10 mouse cellular contexts compared by ENCODE assay signal in the genomic region with DNA sequence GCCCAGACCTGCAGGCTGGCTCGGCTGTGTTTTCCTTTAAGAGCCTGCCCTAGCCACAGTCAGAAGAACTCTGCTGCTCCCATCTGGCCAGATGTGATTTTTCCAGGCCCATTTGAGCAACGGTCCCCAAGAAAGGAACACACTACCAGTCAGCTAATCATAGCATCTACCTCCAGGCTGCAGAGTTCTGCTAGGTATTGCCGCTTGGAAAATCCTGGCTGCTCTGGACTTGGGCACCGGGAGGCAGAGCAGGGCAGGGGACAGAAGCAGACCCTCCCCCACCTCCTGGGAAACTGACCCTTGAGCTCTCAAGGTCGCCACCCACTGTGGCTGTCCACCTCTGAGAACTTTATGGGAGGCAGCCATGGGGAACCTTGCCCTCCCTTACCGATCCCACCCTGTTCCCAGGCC. TPM values are rescaled to one million over a fixed set of nuclear protein-coding genes. Genes with fewer than 3 reads are reported as not detected.
DNase-seq lines count a peak whose midpoint lies in the region; ATAC-seq and TF ChIP-seq lines count a peak whose summit lies in the region.
"Had no signal": no experiment of that assay in that cellular context is flagged by ENCODE, and none has a peak within 500 bp of the region (broad histone marks: within the 10 kb centered on the region; RNA-seq: fewer than 3 reads in every experiment).

No protein-coding gene starts in this region.

- peak; percentile 7 for TF ChIP-seq CTCF in C2C12 (IDR thresholded peaks at IDR 0.05; ENCODE audit: control insufficient read depth, insufficient read depth, insufficient read length)
- TF ChIP-seq CTCF in cerebellum, adult 2 months (IDR thresholded peaks at IDR 0.05; ENCODE audit: borderline replicate concordance, insufficient read depth, low read depth, low read length): no peak

- no peak overlapping the region for H3K4me3 ChIP-seq in C2C12 (ENCODE audit: insufficient read depth, poor library complexity, severe bottlenecking)
- no peak overlapping the region for H3K4me3 ChIP-seq in cerebellum, adult 2 months (replicated peaks; ENCODE audit: insufficient read depth, low read depth, low read length)
- H3K4me3 ChIP-seq: embryonic facial prominence, embryonic 13.5 days had no signal

- no peaks in the 10 kb centered on the region for H3K79me3 ChIP-seq in C2C12 (ENCODE audit: low read depth)

- H3ac ChIP-seq in C2C12 (ENCODE audit: control insufficient read depth, insufficient read length, low read depth): no peak overlapping the region

- no peak for ATAC-seq in CD4-positive, CD25-positive, alpha-beta regulatory T cell, adult 4 months

- peak; percentile 51 for DNase-seq in gastrocnemius, adult 18-20 months (ENCODE audit: low spot score)
- no peak for DNase-seq in gastrocnemius, postnatal 14 days
- DNase-seq in embryo, embryonic 11 days: peak; percentile 52
- DNase-seq in kidney, postnatal 10 days: peak; percentile 67
- DNase-seq in cerebellum, adult 2 months: no peak
- DNase-seq in layer of hippocampus, postnatal 36 days: no peak

- H3K27ac ChIP-seq in cerebellum, adult 2 months (ENCODE audit: insufficient read depth, low read length): no peak overlapping the region
- H3K27ac ChIP-seq: embryonic facial prominence, embryonic 13.5 days had no signal

- no peaks in the 10 kb centered on the region for H3K79me2 ChIP-seq in C2C12 (ENCODE audit: control insufficient read depth, insufficient read depth)

- no peaks in the 10 kb centered on the region for H3K4me1 ChIP-seq in cerebellum, adult 2 months (ENCODE audit: control insufficient read depth, insufficient read depth, low read length)

- WGBS in cerebellum, adult 2 months: 36% methylated on average over 6 of the region's 6 CpGs

- no peak for TF ChIP-seq POLR2A in cerebellum, adult 2 months (IDR thresholded peaks at IDR 0.05; ENCODE audit: borderline replicate concordance, insufficient read depth, low read length)

- intact Hi-C loops in gastrocnemius, postnatal 14 days (cut with DNase I; ENCODE audit: low total_unique reads): loop anchor here (10.0 kb wide), 1 partner anchor 325 kb away; no protein-coding TSS in a partner anchor

- no peaks in the 10 kb centered on the region for H3K36me3 ChIP-seq in C2C12 (ENCODE audit: control insufficient read depth, insufficient read depth)
- H3K36me3 ChIP-seq: embryonic facial prominence, embryonic 13.5 days had no signal

- peaks cover 8% of the 10 kb centered on the region for H3K27me3 ChIP-seq in C2C12 (ENCODE audit: control insufficient read depth, insufficient read depth, insufficient read length)
- H3K27me3 ChIP-seq in cerebellum, adult 2 months (ENCODE audit: control insufficient read depth, insufficient read depth, low read length): no peaks in the 10 kb centered on the region

TF ChIP-seq in C2C12, 6 proteins besides CTCF, POLR2A, EP300 and RAD21:
- TF ChIP-seq MYOG (IDR thresholded peaks at IDR 0.05; ENCODE audit: control insufficient read depth, extremely low read depth, insufficient read length): no peak
- TF ChIP-seq CEBPB (IDR thresholded peaks at IDR 0.05; ENCODE audit: low read depth): no peak
- no peak for TF ChIP-seq FOSL1 (IDR thresholded peaks at IDR 0.05; ENCODE audit: insufficient read depth, low read length, poor library complexity, severe bottlenecking)
- TF ChIP-seq MAX (IDR thresholded peaks at IDR 0.05): no peak
- no peak for TF ChIP-seq USF1 (IDR thresholded peaks at IDR 0.05; ENCODE audit: low read depth)
- TF ChIP-seq MYOD1 (IDR thresholded peaks at IDR 0.05; ENCODE audit: control insufficient read depth, insufficient read length, low read depth): no peak
TF ChIP-seq in C2C12: peak in this region for 0.

RNA-seq across cellular contexts. Expression of gene Clec18a, which starts 12.4 kb away (rescaled TPM):
- under 1 TPM; 0.38 to 0.62 TPM for total RNA-seq in gastrocnemius, adult 18-20 months (2021)
- under 1 TPM; 0.53 to 0.96 TPM for total RNA-seq in gastrocnemius, postnatal 14 days (2021)
- not detected for polyA plus RNA-seq in C2C12 (2012; fragmentation: generic; extraction: Trizol)
- polyA plus RNA-seq in CD4-positive, CD25-positive, alpha-beta regulatory T cell, adult 4 months (2017; shearing (Covaris generic)): not detected
- polyA plus RNA-seq in cerebellum, adult 2 months (2012; rRNA removed): 0.41 and 0.57 TPM in 2 replicates
- 1 to 10 TPM; 1.1 to 1.2 TPM for total RNA-seq in layer of hippocampus, postnatal 36 days (2021)
- polyA plus RNA-seq: small intestine, adult 2 months had no signal

RNA-seq across cellular contexts. Expression of gene Pdpr, which starts 14.6 kb away (rescaled TPM):
- total RNA-seq in gastrocnemius, adult 18-20 months (2021): 100 to 1,000 TPM; 115 to 127 TPM
- 10 to 100 TPM; 65.9 to 84.2 TPM for total RNA-seq in gastrocnemius, postnatal 14 days (2021)
- polyA plus RNA-seq in C2C12 (2012; fragmentation: generic; extraction: Trizol): 5.2 TPM
- polyA plus RNA-seq in CD4-positive, CD25-positive, alpha-beta regulatory T cell, adult 4 months (2017; shearing (Covaris generic)): 10 to 100 TPM in 1 of 2 experiments, 1 to 10 TPM in 1; 7.2 to 11.4 TPM
- polyA plus RNA-seq in cerebellum, adult 2 months (2012; rRNA removed): 17.3 and 19.6 TPM in 2 replicates
- 10 to 100 TPM; 25.9 to 26.1 TPM for total RNA-seq in layer of hippocampus, postnatal 36 days (2021)

RNA-seq across cellular contexts. Expression of gene Exosc6, which starts 23.7 kb away (rescaled TPM):
- not detected for total RNA-seq in gastrocnemius, adult 18-20 months (2021)
- total RNA-seq in gastrocnemius, postnatal 14 days (2021): not detected
- 11.4 TPM for polyA plus RNA-seq in C2C12 (2012; fragmentation: generic; extraction: Trizol)
- polyA plus RNA-seq in CD4-positive, CD25-positive, alpha-beta regulatory T cell, adult 4 months (2017; shearing (Covaris generic)): not detected
- not detected in 2 replicates for polyA plus RNA-seq in cerebellum, adult 2 months (2012; rRNA removed)
- total RNA-seq in layer of hippocampus, postnatal 36 days (2021): not detected

RNA-seq across cellular contexts. Expression of gene Aars, which starts 46.9 kb away (rescaled TPM):
- total RNA-seq in gastrocnemius, adult 18-20 months (2021): 10 to 100 TPM; 43.1 to 54.1 TPM
- 10 to 100 TPM; 46.3 to 53.3 TPM for total RNA-seq in gastrocnemius, postnatal 14 days (2021)
- 152 TPM for polyA plus RNA-seq in C2C12 (2012; fragmentation: generic; extraction: Trizol)
- 10 to 100 TPM; 18.6 to 38.6 TPM for polyA plus RNA-seq in CD4-positive, CD25-positive, alpha-beta regulatory T cell, adult 4 months (2017; shearing (Covaris generic))
- polyA plus RNA-seq in cerebellum, adult 2 months (2012; rRNA removed): 101 and 108 TPM in 2 replicates
- 10 to 100 TPM; 85.2 to 88.8 TPM for total RNA-seq in layer of hippocampus, postnatal 36 days (2021)

RNA-seq across cellular contexts. Expression of gene Ddx19b, which starts 48.3 kb away (rescaled TPM):
- total RNA-seq in gastrocnemius, adult 18-20 months (2021): 10 to 100 TPM; 10.8 to 11.7 TPM
- total RNA-seq in gastrocnemius, postnatal 14 days (2021): 10 to 100 TPM in 1 of 2 experiments, 1 to 10 TPM in 1; 9.3 to 11.0 TPM
- polyA plus RNA-seq in C2C12 (2012; fragmentation: generic; extraction: Trizol): 5.6 TPM
- 10 to 100 TPM in 1 of 2 experiments, 1 to 10 TPM in 1; 5.5 to 12.0 TPM for polyA plus RNA-seq in CD4-positive, CD25-positive, alpha-beta regulatory T cell, adult 4 months (2017; shearing (Covaris generic))
- polyA plus RNA-seq in cerebellum, adult 2 months (2012; rRNA removed): 13.6 and 14.9 TPM in 2 replicates
- total RNA-seq in layer of hippocampus, postnatal 36 days (2021): 10 to 100 TPM; 19.9 TPM

Comparison
In these comparisons a context has a peak if more than half of its experiments do, and no peak if none do; other contexts are left out.
1. DNase-seq: peak in gastrocnemius, adult 18-20 months (single experiment), embryo, embryonic 11 days (single experiment) and kidney, postnatal 10 days (single experiment); none in gastrocnemius, postnatal 14 days (single experiment), cerebellum, adult 2 months (0 of 2) and layer of hippocampus, postnatal 36 days (0 of 2).